Mouse (Mus musculus): ENCODE results near the gene Igf2r. TPM values are rescaled to one million over a fixed set of nuclear protein-coding genes. Genes with fewer than 3 reads are reported as not detected.

The Igf2r gene
- polyA plus RNA-seq, 1 experiment from 2014 or later = 121 TPM

DNA sequence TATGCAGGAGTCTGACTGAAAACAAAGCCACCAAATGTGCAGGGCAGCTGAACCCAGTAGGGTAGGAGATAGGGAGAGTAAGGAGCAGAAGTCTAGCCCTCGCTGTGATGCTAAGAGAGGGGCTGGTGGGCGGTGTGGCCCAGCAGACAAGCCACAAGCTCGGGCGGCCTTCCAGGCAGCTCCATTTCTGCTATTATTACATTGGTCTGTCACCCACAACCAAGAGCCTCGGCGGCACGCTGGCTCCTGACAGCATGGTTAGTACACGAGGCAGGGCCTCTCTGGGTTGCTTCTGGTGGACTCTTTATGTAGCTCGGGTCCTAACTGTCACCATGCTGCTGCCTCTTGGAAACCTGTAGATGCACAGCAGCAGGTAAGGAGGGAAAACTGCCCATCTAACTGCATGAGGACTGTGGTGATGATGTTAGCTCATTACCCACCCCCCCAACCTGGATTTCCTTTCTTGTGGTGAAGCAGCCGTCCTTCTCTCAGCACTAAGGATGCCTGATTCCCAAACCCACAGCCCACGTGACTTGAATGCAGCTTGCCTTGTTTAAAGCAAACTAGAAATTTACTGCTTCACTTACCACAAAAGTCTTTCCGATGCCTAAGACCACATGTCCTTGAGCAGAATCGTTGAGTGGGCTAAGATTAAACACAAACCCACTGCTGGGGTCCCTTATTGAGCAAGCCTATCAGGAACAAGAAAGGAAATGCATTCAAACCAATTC is 59.2 kb downstream of the Igf2r start:
- Histone ChIP-seq H3K4me1 (replicated peaks) (peaks cover 13% of the 10 kb centered on the region), H3K27ac (no peak overlapping the region), H3K4me3 (no peak overlapping the region), H3K36me3 (peaks cover 81% of the 10 kb centered on the region), H3K27me3 (no peaks in the 10 kb centered on the region), H3K9ac (no peak overlapping the region), H3K4me2 (no peak overlapping the region), H3K9me3 (replicated peaks) (no peaks in the 10 kb centered on the region)
- WGBS = 73% methylated on average over 13 of the region's 13 CpGs
- ATAC-seq (replicated peaks; ENCODE audit: insufficient number of reproducible peaks, insufficient read depth, low FRiP score, low read depth) = no peak

DNA sequence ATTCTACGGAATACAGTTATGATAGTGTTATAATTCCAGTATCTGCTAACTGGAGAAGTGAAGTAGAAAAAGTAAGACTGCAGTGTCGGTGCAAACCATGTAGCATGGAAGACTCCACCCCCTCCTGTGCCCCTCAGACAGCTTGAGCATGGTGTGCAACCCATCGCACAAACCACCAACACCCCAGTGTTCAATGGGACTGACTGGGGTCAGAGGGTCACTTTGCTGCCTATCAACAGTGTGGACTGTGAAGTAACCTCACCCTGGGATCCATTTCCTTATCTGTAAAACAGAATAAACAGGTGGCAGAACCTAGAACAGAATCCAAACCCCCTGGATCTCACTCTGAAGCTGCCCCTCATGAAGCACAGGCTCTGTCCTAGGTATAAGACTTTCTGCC is 61.1 kb downstream of the Igf2r start:
- H3K27me3 ChIP-seq = no peaks in the 10 kb centered on the region
- H3K4me1 ChIP-seq (replicated peaks) = no peaks in the 10 kb centered on the region
- WGBS = 77% methylated on average over 3 of the region's 3 CpGs
- H3K4me2 ChIP-seq = no peak overlapping the region
- H3K36me3 ChIP-seq = peaks cover 76% of the 10 kb centered on the region
- ATAC-seq (replicated peaks; ENCODE audit: insufficient number of reproducible peaks, insufficient read depth, low FRiP score, low read depth) = no peak
- no peak overlapping the region for H3K27ac ChIP-seq
- no peak overlapping the region for H3K4me3 ChIP-seq
- no peaks in the 10 kb centered on the region for H3K9me3 ChIP-seq (replicated peaks)
- no peak overlapping the region for H3K9ac ChIP-seq

DNA sequence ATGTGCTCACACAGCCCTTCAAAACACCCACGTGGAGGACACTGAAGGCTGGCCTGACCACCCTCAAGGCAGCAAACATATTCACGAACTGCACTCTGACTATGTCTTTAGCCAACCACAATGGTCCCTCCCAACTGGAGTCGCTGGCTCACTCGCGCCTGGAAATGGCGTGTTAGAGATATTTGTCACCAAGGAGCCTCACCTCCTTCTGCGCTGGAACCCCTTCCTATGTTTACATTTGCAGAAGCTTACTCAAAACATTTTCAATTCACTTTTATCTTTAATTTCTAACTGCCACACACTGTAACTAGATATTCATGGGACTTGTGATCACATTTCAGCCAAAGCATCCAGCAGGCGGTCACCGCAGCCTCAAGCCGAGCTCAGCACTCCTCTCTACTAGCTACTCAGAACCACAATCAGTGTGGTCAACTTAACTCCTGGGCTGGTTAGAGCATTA is 62.8 kb downstream of the Igf2r start:
- H3K36me3 ChIP-seq = peaks cover 79% of the 10 kb centered on the region
- 0 out of 2 replicates have a peak overlapping the region, but pooled peaks have one; percentile 3 for H3K27ac ChIP-seq
- WGBS = 81% methylated on average over 10 of the region's 10 CpGs

DNA sequence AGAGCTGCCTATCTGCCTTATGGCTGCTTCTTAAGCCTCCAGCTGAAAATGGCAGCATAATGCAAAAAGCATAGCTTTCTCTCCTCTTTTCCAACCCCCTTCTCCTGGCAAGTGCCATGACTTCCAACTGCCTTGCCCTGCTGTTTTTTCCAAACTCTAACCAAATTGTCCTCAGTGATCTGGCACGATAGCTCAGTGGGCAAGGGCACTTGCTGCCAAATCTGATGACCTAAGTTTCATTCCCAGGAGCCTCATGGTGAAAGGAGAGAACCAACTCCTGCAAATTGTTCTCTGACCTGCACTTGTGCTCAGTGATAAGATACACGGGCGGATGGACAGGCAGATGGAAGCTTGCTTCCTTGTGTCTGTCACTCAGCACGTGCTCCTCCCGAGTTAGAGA is 66.6 kb downstream of the Igf2r start:
- H3K36me3 ChIP-seq = peaks cover 81% of the 10 kb centered on the region

More for the DNA sequence above, 62.8 kb downstream of the Igf2r start:
- Histone ChIP-seq H3K27me3 (no peaks in the 10 kb centered on the region), H3K4me1 (replicated peaks) (no peaks in the 10 kb centered on the region), H3K9me3 (replicated peaks) (no peaks in the 10 kb centered on the region), H3K9ac (no peak overlapping the region), H3K4me3 (no peak overlapping the region), H3K4me2 (no peak overlapping the region)
- no peak for ATAC-seq (replicated peaks; ENCODE audit: insufficient number of reproducible peaks, insufficient read depth, low FRiP score, low read depth)

DNA sequence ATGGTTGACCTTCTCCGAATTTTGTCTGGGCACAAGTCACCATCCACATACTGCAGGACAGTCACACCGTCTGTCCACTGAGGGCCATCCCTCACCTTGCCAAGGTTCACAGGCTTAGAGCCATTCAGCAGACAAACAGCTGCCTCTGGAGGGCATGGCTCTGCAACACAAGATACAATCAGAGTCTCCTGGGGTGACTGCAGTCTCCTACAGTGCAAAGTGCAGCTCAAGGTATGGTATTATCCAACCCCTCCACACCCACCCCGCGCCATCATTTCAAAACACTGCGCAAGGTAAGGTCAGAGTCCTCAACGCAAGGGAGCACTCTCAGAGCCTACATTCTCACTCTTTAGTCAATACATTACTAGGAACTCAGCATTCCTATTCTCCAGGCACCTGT is 69.1 kb downstream of the Igf2r start:
- H3K27ac ChIP-seq = no peak overlapping the region
- H3K27me3 ChIP-seq = no peaks in the 10 kb centered on the region
- no peak overlapping the region for H3K4me2 ChIP-seq
- ATAC-seq (replicated peaks; ENCODE audit: insufficient number of reproducible peaks, insufficient read depth, low FRiP score, low read depth) = no peak
- H3K9ac ChIP-seq = no peak overlapping the region
- H3K4me1 ChIP-seq (replicated peaks) = no peaks in the 10 kb centered on the region
- no peaks in the 10 kb centered on the region for H3K9me3 ChIP-seq (replicated peaks)
- H3K36me3 ChIP-seq = peaks cover 88% of the 10 kb centered on the region
- WGBS = 91% methylated on average over 6 of the region's 6 CpGs
- no peak overlapping the region for H3K4me3 ChIP-seq

More for the DNA sequence above, 66.6 kb downstream of the Igf2r start:
- Histone ChIP-seq H3K4me3 (no peak overlapping the region), H3K27me3 (no peaks in the 10 kb centered on the region), H3K27ac (no peak overlapping the region), H3K9me3 (replicated peaks) (no peaks in the 10 kb centered on the region), H3K4me1 (replicated peaks) (no peaks in the 10 kb centered on the region), H3K9ac (no peak overlapping the region), H3K4me2 (no peak overlapping the region)
- 41% methylated on average over 5 of the region's 5 CpGs for WGBS
- no peak for ATAC-seq (replicated peaks; ENCODE audit: insufficient number of reproducible peaks, insufficient read depth, low FRiP score, low read depth)

DNA sequence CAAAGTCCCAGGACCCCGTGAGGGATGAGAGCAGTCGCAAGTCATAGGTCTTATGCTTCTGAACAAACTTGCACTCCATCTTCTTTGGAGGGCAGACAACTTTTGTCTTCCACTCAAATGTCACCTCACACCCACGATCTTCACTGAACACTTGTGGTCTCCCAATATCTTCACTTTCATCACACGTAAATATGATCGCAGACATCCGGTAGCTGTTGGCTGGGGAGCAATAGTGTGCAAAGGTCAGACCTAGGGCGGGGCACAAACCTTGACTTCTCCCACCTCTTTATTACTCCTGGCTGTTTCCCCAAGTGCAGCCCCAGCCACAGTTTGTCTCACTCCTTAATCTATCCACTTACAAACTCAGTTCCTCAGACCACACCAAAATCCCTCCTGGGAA is 77.6 kb downstream of the Igf2r start:
- no peak overlapping the region for H3K27ac ChIP-seq
- H3K4me1 ChIP-seq (replicated peaks) = peaks cover 29% of the 10 kb centered on the region
- H3K9ac ChIP-seq = no peak overlapping the region
- H3K9me3 ChIP-seq (replicated peaks) = no peaks in the 10 kb centered on the region
- no peak for ATAC-seq (replicated peaks; ENCODE audit: insufficient number of reproducible peaks, insufficient read depth, low FRiP score, low read depth)
- H3K27me3 ChIP-seq = no peaks in the 10 kb centered on the region
- H3K36me3 ChIP-seq = peaks cover 96% of the 10 kb centered on the region
- WGBS = 86% methylated on average over 7 of the region's 7 CpGs
- H3K4me3 ChIP-seq = no peak overlapping the region
- no peak overlapping the region for H3K4me2 ChIP-seq

DNA sequence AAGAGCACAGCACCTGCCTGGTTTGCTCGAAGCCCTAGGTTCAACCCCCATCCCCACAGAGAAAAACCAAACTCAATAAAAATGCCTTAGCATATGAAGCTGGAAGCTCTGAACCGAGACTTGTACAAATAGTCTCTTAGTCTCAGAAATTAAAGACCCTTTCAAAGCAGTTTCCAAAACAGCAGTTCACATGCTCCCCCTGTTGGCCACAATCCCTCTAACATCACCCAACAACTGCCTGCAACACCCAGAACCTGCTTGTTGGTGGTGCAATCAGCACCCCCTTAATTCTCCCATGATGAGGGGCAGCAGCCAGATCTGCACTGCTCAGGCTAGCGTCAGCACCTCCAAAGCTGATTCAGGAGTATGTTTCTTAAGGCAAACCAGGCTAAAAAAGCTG is 79.9 kb downstream of the Igf2r start:
- H3K4me3 ChIP-seq = no peak overlapping the region
- peaks cover 40% of the 10 kb centered on the region for H3K4me1 ChIP-seq (replicated peaks)
- peaks cover 100% of the 10 kb centered on the region for H3K36me3 ChIP-seq
- no peak overlapping the region for H3K9ac ChIP-seq
- no peaks in the 10 kb centered on the region for H3K27me3 ChIP-seq
- H3K9me3 ChIP-seq (replicated peaks) = no peaks in the 10 kb centered on the region
- ATAC-seq (replicated peaks; ENCODE audit: insufficient number of reproducible peaks, insufficient read depth, low FRiP score, low read depth) = no peak
- no peak overlapping the region for H3K4me2 ChIP-seq
- peak overlapping the region; percentile 80 for H3K27ac ChIP-seq
- WGBS = 67% methylated on average over 3 of the region's 3 CpGs

DNA sequence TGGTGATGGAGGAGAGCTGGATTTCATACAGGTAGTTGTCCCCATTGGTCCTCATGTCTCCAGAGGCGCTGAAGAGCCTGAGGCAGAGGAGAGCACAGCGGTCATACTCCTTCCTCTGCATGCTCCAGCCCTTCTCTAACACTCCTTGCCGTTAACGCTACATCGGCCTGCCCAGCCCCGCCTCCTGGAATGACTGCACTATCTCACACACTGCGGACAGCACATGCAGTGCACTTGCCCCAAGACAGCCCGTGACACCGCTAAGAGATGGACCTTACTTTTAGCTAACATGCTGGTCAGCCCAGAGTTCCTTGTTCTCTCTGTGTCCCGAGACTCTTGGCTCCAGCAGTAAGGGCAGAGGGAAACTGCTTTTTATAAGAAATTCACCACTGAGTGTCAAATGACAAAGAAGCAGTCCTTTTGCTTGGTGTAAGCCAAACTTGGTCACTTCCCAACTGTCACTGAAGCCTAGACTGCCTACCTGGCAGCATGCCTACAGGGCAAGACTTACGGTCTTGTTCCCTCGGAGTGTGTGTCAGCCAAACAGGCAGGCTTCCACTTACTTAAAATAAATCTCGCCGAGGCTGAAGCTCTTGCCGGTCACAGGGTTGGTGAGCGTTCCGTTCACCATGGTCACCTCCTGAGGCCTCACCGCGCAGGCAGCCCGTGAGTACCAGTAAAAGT is 80.9 kb downstream of the Igf2r start:
- WGBS = 44% methylated on average over 20 of the region's 20 CpGs
- Histone ChIP-seq H3K9ac (no peak overlapping the region; the same call in 1 of the 2 replicates), H3K4me3 (no peak overlapping the region), H3K4me1 (replicated peaks) (peaks cover 44% of the 10 kb centered on the region), H3K27ac (peak overlapping the region; percentile 80), H3K9me3 (replicated peaks) (no peaks in the 10 kb centered on the region), H3K4me2 (peak overlapping the region; percentile 33), H3K36me3 (peaks cover 100% of the 10 kb centered on the region), H3K27me3 (no peaks in the 10 kb centered on the region)
- ATAC-seq (replicated peaks; ENCODE audit: insufficient number of reproducible peaks, insufficient read depth, low FRiP score, low read depth) = peak; percentile 67

DNA sequence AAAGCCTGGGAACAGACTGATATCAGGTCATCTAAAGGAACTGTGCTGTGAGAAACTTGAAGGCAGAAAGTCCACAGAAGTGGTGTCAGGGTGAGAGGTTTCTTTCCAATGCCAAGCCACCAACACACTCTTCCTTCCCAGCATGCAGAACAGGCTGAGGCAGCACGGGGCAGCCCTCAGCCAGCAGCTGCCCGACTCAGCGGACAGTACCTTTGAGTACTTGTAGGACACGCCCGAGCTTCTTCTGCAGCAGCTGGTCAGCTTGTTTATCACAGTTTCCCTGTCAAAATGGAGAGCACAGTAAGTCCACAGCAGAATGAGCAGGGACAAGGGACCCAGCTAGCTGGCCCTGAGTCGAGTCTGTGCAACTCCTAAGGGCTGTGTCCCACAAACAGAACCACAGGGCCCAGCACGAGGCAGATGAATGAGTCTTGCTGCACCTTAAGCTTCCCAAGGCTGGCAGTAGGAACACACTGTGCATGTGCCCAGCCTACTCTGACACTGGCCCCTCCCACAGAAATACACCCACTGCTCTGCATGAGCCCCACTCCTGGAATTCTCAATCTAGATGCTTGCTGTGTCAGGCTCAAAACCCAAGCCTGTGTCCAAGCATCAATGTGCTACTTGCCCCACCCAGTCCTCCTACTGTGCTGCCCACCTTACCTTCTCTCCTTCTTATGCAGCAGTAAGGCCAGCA is 84.4 kb downstream of the Igf2r start:
- H3K4me3 ChIP-seq = no peak overlapping the region
- H3K4me2 ChIP-seq = no peak overlapping the region
- peaks cover 94% of the 10 kb centered on the region for H3K36me3 ChIP-seq
- H3K4me1 ChIP-seq (replicated peaks) = peaks cover 42% of the 10 kb centered on the region
- ATAC-seq (replicated peaks; ENCODE audit: insufficient number of reproducible peaks, insufficient read depth, low FRiP score, low read depth) = no peak
- no peak overlapping the region for H3K9ac ChIP-seq
- no peaks in the 10 kb centered on the region for H3K9me3 ChIP-seq (replicated peaks)
- H3K27me3 ChIP-seq = no peaks in the 10 kb centered on the region
- 0 out of 2 replicates have a peak overlapping the region, but pooled peaks have one; percentile 31 for H3K27ac ChIP-seq
- WGBS = 75% methylated on average over 7 of the region's 7 CpGs

DNA sequence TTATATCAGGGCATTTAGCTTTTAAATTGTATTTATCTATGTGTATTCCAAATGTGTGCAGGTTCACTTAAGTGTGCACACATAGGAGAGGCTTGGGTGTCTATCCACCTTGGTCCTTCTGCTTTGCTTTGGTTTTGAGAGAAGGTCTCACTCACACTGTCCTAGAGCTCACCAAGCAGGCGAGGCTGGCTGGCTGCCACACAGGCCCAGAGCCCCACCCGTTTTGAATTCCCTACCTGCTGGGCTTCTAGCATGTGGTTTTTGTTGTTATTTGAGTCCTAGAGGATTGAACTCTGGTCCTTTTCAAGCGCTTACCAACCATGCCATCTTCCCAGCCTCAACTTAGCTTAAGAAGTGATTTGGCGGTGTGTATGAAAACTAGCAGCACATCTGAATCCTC is 85.1 kb downstream of the Igf2r start:
- WGBS = 51% methylated on average over 4 of the region's 4 CpGs
- Histone ChIP-seq H3K36me3 (peaks cover 88% of the 10 kb centered on the region), H3K4me3 (no peak overlapping the region), H3K9ac (no peak overlapping the region), H3K9me3 (replicated peaks) (no peaks in the 10 kb centered on the region), H3K27me3 (no peaks in the 10 kb centered on the region), H3K27ac (0 out of 2 replicates have a peak overlapping the region, but pooled peaks have one; percentile 31), H3K4me2 (no peak overlapping the region), H3K4me1 (replicated peaks) (peaks cover 35% of the 10 kb centered on the region)
- ATAC-seq (replicated peaks; ENCODE audit: insufficient number of reproducible peaks, insufficient read depth, low FRiP score, low read depth) = no peak

DNA sequence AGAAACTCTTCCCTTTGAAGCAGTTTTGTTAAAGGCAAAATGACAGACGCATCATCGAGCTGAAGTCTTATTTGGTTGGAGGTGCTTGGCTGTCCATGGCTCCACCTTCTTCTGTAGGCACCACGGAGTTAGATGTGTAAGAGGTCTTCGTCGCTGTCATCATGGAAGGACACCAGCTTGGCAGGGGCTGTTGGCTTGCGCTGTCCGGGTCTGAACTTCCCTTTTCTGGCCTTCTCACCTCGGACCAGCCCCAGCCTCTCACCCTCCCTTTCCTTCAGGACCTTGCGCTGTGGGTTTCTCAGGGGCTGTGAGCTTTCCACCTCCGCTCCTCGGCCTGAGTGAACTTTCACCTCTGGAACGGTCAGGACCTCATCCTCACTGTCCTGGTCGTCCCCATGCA is 85.9 kb downstream of the Igf2r start:
- Histone ChIP-seq H3K36me3 (peaks cover 79% of the 10 kb centered on the region), H3K27me3 (no peaks in the 10 kb centered on the region), H3K4me3 (no peak overlapping the region), H3K4me2 (no peak overlapping the region), H3K4me1 (replicated peaks) (peaks cover 27% of the 10 kb centered on the region), H3K9me3 (replicated peaks) (no peaks in the 10 kb centered on the region), H3K27ac (no peak overlapping the region), H3K9ac (no peak overlapping the region)
- ATAC-seq (replicated peaks; ENCODE audit: insufficient number of reproducible peaks, insufficient read depth, low FRiP score, low read depth) = no peak
- 85% methylated on average over 13 of the region's 13 CpGs for WGBS

Measured in heart, embryonic 15.5 days (tissue).